Mouse (Mus musculus) intestine, postnatal 0 days (tissue): ENCODE measurements at regions not wholly inside any gene's neighbourhood (a gene's known extent, or its start where the extent isn't known, plus 50 kb on each side); places are given as distances from the start of the nearest gene placed in this dataset.

ENCODE experiments used
- ATAC-seq: fragments of 200-750 bp; cut with Nextera tagmentation; 2 replicates; pipeline ENCODE4 v1.8.0; 2017; ENCODE audit warnings: mild to moderate bottlenecking, moderate TSS enrichment, moderate library complexity
- H3K27ac ChIP-seq: fragments of 300-500 bp; sonication (generic); 2 replicates; pipeline ENCODE4 v1.5.1; 2014; ENCODE audit warnings: mild to moderate bottlenecking, low read depth, low read length, moderate library complexity
- H3K27me3 ChIP-seq: fragments of 300-500 bp; sonication (generic); replicated peaks from 2 replicates; pipeline ENCODE4 v1.6.1; 2014; ENCODE audit warnings: low read length, mixed read lengths; ENCODE audit not compliant: control insufficient read depth, insufficient read depth
- H3K36me3 ChIP-seq: fragments of 300-500 bp; sonication (generic); 2 replicates; pipeline ENCODE4 v1.6.1; 2014; ENCODE audit warnings: mild to moderate bottlenecking, moderate library complexity; ENCODE audit not compliant: control insufficient read depth, insufficient read depth
- H3K4me1 ChIP-seq: fragments of 300-500 bp; sonication (generic); replicated peaks from 2 replicates; pipeline ENCODE4 v1.6.1; 2014; ENCODE audit warnings: antibody characterized with exemption, low read length, mixed read lengths; ENCODE audit not compliant: control insufficient read depth, insufficient read depth
- H3K4me2 ChIP-seq: fragments of 300-500 bp; sonication (generic); replicated peaks from 2 replicates; pipeline ENCODE4 v1.6.1; 2014; ENCODE audit warnings: low read depth, mild to moderate bottlenecking, moderate library complexity
- H3K4me3 ChIP-seq: fragments of 300-500 bp; sonication (generic); 2 replicates; pipeline ENCODE4 v1.5.1; 2014; ENCODE audit warnings: low read depth, low read length
- H3K9ac ChIP-seq: fragments of 300-500 bp; sonication (generic); 2 replicates; pipeline ENCODE4 v1.6.1; 2014; ENCODE audit warnings: mild to moderate bottlenecking, low read depth, low read length
- H3K9me3 ChIP-seq: fragments of 300-500 bp; sonication (generic); 2 replicates; pipeline ENCODE4 v1.6.1; 2016; ENCODE audit warnings: mixed run types; ENCODE audit not compliant: control insufficient read depth
- CTCF ChIP-seq: sonication (generic); IDR thresholded peaks from 2 replicates; pipeline ENCODE4 v1.5.1; 2016; ENCODE audit warnings: low read depth, mild to moderate bottlenecking, control low read depth, antibody characterized with exemption, moderate library complexity
- WGBS: fragments of 180-500 bp; shearing (Covaris S2); extraction: QIAGEN DNeasy Blood & Tissue Kit; methylation state at CpG from one replicate; pipeline ENCODE4 v1.1.7; 2014; 5-methylcytosine and 5-hydroxymethylcytosine counted together

DNA sequence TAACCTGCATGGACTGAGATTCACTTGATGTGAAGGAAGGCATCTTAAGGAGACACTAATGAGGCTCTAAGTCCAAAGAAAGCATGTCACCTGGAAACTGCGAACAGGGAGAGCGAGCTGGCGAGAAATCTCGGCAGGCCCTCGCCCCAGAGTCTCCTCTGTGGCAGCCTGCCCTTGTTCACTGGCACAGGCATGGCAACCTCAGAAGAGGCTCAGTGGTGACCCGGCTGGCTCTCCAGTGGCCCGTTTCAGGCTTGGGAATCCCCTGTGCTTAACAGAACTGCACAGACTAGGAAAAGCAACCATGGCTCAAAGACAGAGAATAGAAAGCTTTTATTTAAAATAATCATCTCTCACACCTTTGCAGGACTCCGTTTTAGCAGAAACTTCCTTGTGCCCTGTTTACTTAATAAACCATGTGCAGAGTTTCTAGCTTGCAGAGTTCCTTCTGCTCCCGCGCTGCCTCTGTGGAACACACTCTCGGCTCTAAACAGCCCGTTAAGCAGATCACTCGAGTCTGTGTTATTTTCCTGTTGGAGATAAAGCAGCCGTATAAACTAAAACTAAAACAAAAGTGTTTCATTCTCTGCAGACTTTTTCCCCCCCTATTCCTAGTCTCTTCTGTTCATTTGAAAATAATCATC, 316.2 kb upstream of the Adamts16 start:
- H3K9me3 ChIP-seq = no peaks in the 10 kb centered on the region
- no peak overlapping the region for H3K9ac ChIP-seq
- H3K27ac ChIP-seq = no peak overlapping the region
- H3K36me3 ChIP-seq = no peaks in the 10 kb centered on the region
- H3K4me3 ChIP-seq = no peak overlapping the region
- 52% methylated on average over 14 of the region's 14 CpGs for WGBS
- ATAC-seq = no peak
- no peak overlapping the region for H3K4me2 ChIP-seq
- H3K4me1 ChIP-seq = no peaks in the 10 kb centered on the region
- no peaks in the 10 kb centered on the region for H3K27me3 ChIP-seq
- no peak for TF ChIP-seq CTCF

DNA sequence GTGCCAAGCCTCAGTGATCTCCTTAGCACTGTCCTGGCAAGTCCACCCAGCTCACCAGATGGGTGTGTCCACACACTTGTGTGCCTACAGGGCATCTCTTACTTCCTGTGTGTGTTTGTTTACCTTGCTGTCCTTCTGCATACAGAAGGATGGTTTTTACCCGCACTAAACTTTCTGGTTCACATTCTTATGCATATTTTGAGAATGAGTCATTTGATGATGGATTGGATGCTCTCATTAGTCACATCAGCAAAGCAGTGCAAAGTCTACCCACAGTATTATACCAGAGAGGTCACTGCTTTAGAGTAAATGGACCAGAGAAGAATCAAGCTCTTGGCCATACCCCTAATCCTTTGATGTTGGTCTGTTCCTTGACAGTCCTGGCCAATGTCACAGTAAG, 308.5 kb upstream of the Adamts16 start:
- Histone ChIP-seq H3K27me3 (no peaks in the 10 kb centered on the region), H3K9me3 (no peaks in the 10 kb centered on the region), H3K4me2 (no peak overlapping the region), H3K4me3 (no peak overlapping the region), H3K27ac (no peak overlapping the region), H3K4me1 (no peaks in the 10 kb centered on the region), H3K9ac (no peak overlapping the region), H3K36me3 (no peaks in the 10 kb centered on the region)
- ATAC-seq = no peak
- WGBS = 5% methylated on average over 1 of the region's 1 CpGs
- TF ChIP-seq CTCF = no peak

DNA sequence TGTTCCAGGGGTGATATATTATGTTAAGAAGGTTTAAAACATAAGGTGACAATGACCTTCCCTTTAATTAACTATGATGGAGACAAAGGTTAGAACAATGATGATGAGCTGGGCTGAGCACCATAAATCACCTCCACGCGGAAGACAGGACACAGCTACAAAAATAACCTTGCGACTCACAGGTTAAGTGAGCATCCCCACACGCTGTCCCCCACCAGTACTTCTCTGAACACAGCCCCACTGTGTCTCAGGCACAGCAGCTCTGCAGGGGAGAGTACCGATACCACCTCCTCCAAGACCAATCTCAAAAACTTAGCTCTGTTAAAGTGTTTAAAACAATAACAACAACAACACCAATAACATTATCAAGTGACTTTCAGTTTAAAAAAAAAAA, 307.7 kb upstream of the Adamts16 start:
- WGBS = 34% methylated on average over 5 of the region's 5 CpGs
- Histone ChIP-seq H3K4me1 (no peaks in the 10 kb centered on the region), H3K36me3 (no peaks in the 10 kb centered on the region), H3K27me3 (no peaks in the 10 kb centered on the region), H3K4me3 (no peak overlapping the region), H3K27ac (no peak overlapping the region), H3K4me2 (no peak overlapping the region), H3K9ac (no peak overlapping the region), H3K9me3 (no peaks in the 10 kb centered on the region)
- TF ChIP-seq CTCF = no peak
- no peak for ATAC-seq

DNA sequence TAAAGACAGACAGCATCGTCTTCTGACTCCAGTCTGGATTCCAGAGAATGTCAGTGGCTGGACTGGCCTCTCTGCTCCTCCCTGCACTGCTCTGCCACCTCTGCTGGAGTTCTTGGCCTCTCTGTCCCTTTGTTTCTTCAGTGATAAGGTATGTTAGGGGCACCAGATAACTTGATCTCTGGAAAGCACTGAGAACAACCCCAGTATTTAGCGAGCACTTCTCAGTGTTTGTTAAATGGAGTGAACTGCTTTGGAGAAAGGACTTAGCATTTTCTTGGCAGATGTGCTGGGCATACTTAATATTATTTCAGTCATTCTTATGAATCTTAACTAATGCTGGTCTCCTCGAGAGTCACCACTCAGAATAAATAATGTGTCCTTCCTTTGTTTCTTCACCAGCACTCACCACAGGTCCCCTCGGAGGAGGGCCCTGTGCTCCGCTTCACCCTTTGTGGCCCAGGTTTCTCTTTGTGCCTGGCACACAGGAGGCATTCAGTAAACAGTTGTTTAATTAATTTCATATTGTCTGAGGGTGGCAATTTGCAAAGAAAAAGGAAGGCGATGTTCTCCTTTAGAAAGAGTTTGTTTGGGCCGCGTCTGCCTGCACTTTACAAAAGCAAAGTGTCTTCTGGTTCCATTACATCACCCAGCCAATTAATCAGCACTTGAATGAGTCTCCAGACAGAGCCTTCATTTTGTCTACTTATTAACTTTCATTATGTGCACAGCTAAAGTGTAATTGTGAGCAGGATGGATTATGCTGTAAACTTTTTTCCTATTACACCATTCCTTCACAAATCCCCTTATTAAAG, 307.1 kb upstream of the Adamts16 start:
- Histone ChIP-seq H3K4me3 (no peak overlapping the region), H3K4me2 (no peak overlapping the region), H3K9me3 (no peaks in the 10 kb centered on the region), H3K4me1 (no peaks in the 10 kb centered on the region), H3K27ac (no peak overlapping the region), H3K9ac (no peak overlapping the region), H3K36me3 (no peaks in the 10 kb centered on the region), H3K27me3 (no peaks in the 10 kb centered on the region)
- no peak for ATAC-seq
- no peak for TF ChIP-seq CTCF
- WGBS = 34% methylated on average over 8 of the region's 8 CpGs

DNA sequence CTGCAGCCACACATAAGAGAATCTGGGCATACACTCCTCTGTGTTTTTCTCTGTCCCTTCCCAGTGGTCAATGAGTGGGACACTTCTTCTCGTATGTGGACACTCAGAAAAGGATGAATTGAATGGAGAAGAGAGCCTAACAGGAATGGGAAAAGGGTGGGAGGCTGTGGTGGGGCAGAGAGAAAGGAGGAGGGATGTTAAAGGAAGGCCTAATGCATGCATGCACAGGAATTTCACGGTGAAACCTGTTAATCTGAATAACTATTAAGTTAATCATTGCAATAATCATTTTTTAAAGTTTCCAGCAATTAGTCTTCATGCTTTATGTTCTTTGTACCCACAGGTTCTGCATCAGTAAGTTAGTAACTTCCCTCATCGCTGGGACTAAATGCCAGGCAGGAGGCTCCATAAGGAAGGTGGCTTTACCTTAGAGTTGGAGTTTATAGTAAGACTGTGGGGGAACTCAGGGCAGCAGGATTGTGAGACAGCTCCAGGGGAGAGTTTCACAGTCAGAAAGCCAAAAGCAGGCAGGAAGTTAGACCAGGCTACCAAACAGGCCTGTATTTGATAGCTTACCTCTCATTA, 305.3 kb upstream of the Adamts16 start:
- Histone ChIP-seq H3K9ac (no peak overlapping the region), H3K4me2 (no peak overlapping the region), H3K4me1 (no peaks in the 10 kb centered on the region), H3K36me3 (no peaks in the 10 kb centered on the region), H3K9me3 (no peaks in the 10 kb centered on the region), H3K27ac (no peak overlapping the region), H3K27me3 (no peaks in the 10 kb centered on the region), H3K4me3 (no peak overlapping the region)
- ATAC-seq = no peak
- TF ChIP-seq CTCF = no peak
- 75% methylated on average over 3 of the region's 3 CpGs for WGBS

DNA sequence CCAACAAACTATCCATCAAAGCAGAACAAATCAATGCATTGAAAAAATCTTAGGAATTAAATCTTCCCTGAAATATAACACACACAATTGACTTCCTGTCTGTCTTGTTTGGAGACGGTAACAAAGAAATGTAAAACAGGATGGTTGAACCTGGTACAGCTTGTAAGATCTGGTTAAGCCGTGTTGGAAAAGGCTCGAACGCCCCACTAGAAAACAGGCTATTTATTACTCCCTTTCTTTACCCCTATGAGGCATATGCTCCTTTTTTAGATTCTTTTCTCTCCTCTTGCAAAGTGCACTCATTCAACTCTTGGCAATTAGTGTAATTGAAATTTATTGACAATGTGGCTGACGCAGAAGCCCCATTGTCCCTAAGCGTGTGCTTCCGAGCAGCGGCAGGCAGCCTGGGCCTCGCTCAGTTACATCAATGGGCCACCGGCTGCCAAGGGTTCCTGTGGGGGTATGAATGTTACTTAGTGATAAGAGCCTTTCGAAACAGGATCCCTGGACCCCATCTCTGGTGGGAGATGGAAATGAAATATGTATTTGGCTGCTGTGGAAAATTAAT, 297.2 kb upstream of the Adamts16 start:
- Histone ChIP-seq H3K4me3 (no peak overlapping the region), H3K4me2 (no peak overlapping the region), H3K9me3 (no peaks in the 10 kb centered on the region), H3K4me1 (no peaks in the 10 kb centered on the region), H3K27me3 (no peaks in the 10 kb centered on the region), H3K9ac (no peak overlapping the region), H3K36me3 (no peaks in the 10 kb centered on the region), H3K27ac (no peak overlapping the region)
- 83% methylated on average over 11 of the region's 11 CpGs for WGBS
- TF ChIP-seq CTCF = no peak
- no peak for ATAC-seq
